Mouse (Mus musculus) kidney, adult 9 months (tissue): ENCODE results near the gene Prpsap1.

Experiments used
- DNase-seq: peaks from one replicate; pipeline ENCODE4 v3.0.0; 2022

Prpsap1 gene

GRCm38 (mm10) chr11:116493795-116494252 lies at the start of gene Prpsap1:
Prpsap1 (minus strand) TSS chr11:116494202.
- DNase-seq, result peak; percentile 64

GRCm38 (mm10) chr11:116543110-116543509 lies 49.1 kb upstream of the Prpsap1 start:
- DNase-seq, result peak; percentile 47

GRCm38 (mm10) chr11:116541183-116541582 lies 47.2 kb upstream of the Prpsap1 start:
- DNase-seq, result no peak

- DNase-seq, result no peak
Observed at GRCm38 (mm10) chr11:116538142-116538735, 44.2 kb upstream of the Prpsap1 start.

- DNase-seq, result no peak
Observed at GRCm38 (mm10) chr11:116537388-116537787, 43.4 kb upstream of the Prpsap1 start.

GRCm38 (mm10) chr11:116536685-116537084 lies 42.7 kb upstream of the Prpsap1 start:
- no peak for DNase-seq

GRCm38 (mm10) chr11:116534154-116534865 lies 40.3 kb upstream of the Prpsap1 start:
- DNase-seq, result peak; percentile 76

GRCm38 (mm10) chr11:116533341-116534153 lies 39.5 kb upstream of the Prpsap1 start:
- DNase-seq, result no peak

GRCm38 (mm10) chr11:116532810-116533338 lies 38.9 kb upstream of the Prpsap1 start:
- DNase-seq, result peak; percentile 57

GRCm38 (mm10) chr11:116532262-116532809 lies 38.3 kb upstream of the Prpsap1 start:
- peak; percentile 23 for DNase-seq

- DNase-seq, result no peak
Observed at GRCm38 (mm10) chr11:116531371-116532191, 37.6 kb upstream of the Prpsap1 start.

GRCm38 (mm10) chr11:116530187-116531147 lies 36.5 kb upstream of the Prpsap1 start, which contains the start of gene Sphk1:
Sphk1 (plus strand) TSS chr11:116530925.
- DNase-seq, result peak; percentile 28

GRCm38 (mm10) chr11:116528636-116529320 lies 34.8 kb upstream of the Prpsap1 start:
- no peak for DNase-seq

- DNase-seq, result peak; percentile 35
Observed at GRCm38 (mm10) chr11:116523699-116524189, 29.7 kb upstream of the Prpsap1 start.

- peak; percentile 54 for DNase-seq
Observed at GRCm38 (mm10) chr11:116522886-116523698, 29.1 kb upstream of the Prpsap1 start.

- DNase-seq, result no peak
Observed at GRCm38 (mm10) chr11:116522046-116522445, 28.0 kb upstream of the Prpsap1 start.

GRCm38 (mm10) chr11:116521143-116521542 lies 27.1 kb upstream of the Prpsap1 start:
- peak; percentile 38 for DNase-seq

- no peak for DNase-seq
Observed at GRCm38 (mm10) chr11:116518482-116518881, 24.5 kb upstream of the Prpsap1 start.
